Mouse (Mus musculus) inflammation-experienced regulatory T-cells, adult 6 months (primary cell): ENCODE results near the gene Paxbp1. TPM values are rescaled to one million over a fixed set of nuclear protein-coding genes. Genes with fewer than 3 reads are reported as not detected.

Experiments used
- ATAC-seq: one replicate; pipeline ENCODE4 v1.8.0; 2017
- polyA plus RNA-seq, 3 experiments: library from polyadenylated mRNA; unstranded; fragments of 100-300 nt; shearing (Covaris generic); gene quantifications; one replicate each; pipeline ENCODE4 v1.2.1; 2017

Gene Paxbp1
- polyA plus RNA-seq, 3 experiments from 2014 or later, result 70.7 to 130 (median 118) TPM

DNA sequence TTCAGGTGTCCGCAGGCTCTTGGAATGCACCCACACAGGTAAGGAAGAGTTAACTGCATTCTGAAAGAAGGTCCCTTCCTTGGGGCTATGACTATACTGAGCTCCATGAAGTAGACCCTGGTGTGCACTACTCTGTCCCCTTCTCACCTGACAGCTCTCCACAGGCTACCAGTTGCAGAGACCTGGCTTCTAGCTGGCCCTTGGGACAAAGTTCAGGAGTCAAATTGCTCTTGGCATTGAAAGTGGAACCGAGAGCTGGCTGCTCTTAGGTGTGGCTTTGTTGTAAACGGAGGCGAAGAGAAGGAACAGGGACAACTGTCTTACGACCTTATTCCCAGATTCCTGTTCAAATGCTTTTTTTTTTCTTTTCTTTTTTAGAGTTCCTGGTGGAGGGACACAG lies 10.8 kb upstream of the Paxbp1 start:
- ATAC-seq, result no peak

DNA sequence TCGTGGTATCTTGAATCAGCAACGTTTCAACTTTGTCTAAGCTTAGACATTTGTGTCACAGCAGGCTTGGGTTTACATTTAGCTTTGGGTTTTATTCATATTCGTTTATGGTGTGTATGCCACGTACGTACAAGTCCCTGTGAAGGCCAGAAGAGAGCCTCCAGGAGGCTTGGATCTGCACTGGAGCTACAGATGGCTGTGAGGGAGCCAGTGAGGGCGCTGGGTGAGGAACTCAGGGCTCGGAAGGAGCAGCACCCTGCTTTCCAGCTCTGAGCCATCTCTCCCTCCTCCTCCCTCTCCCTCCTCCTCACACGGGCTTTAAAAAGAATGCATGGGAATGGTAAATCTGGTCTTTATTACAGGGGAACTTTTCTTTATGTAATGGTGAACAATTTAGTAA lies 9.3 kb upstream of the Paxbp1 start:
- ATAC-seq, result no peak

DNA sequence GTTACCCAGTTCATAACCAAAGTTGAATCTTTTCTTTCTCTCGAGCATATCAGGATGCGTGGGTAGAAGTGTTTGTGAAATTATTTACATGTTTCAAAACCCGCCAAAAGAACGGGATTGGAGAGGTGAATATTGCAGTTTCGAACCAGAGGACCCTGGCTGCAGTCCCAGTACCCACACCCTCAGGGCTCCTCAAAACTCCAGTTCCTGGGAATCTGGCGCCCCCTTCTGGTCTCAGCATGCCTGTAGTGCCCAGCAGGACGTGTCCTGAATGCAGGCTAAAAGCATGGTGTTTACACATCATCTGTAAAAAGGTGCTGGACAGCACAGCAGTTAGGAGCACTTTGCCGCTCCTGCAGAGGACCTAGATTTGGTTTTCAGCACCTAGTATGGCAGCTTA lies 1.2 kb upstream of the Paxbp1 start:
- ATAC-seq, result no peak

DNA sequence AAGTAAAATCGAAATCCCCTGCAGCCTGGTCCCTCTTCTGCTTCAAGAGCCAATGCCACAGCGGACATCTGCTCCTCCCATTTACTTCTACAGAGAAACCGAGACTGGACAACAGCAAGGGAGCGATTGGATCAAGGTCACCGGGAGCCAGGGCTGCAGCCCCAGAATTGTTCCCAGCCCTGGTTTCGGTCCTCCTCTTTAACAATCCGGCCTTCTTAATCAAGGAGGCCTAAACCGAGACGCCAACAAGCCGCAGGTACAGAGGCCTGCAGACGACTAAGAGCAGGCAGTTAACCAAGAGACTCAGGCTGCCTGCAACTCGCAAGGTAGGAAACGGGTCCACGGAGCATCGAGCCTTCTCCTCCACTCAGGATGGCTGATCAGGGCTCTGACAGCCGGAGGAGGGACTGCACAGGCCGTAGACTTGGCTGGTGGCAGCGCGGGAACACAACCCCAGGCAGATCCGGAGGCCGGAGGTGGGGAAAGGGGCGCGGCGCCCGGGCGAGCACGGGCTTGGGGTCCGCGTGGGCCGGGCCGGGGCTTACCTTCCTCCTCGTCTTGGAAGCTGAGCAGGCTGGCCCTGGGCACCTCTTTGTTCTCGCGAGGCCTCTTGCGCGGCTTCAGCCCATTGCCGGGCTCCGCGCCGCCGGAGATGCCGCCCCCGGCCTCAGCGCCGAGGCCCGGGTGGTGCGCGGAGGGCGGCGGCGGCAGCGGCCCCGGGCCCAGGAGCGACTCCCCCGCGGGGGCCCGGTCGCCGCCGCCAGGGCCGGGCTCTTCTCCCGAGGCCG lies 688 bp downstream of the Paxbp1 start:
- ATAC-seq, result peak; percentile 39

DNA sequence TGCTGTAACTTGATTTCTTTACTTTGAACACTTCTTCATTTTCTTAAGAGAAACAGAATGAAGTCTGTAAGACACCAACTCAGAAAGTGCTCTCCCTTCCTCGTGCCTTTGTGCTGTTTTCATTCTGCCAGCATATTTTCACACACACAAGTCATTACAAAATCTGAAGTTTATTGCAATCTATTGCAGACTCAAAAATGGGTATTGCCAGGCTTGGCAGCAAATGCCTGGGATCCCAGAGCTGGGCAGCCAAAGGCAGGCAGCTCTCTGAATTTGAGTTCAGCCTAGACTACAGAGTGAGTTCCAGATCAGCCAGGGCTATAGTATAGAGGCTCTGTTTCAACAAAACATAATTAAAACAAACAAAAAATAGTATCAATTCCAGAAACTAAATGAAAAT lies 1.7 kb downstream of the Paxbp1 start:
- ATAC-seq, result no peak

DNA sequence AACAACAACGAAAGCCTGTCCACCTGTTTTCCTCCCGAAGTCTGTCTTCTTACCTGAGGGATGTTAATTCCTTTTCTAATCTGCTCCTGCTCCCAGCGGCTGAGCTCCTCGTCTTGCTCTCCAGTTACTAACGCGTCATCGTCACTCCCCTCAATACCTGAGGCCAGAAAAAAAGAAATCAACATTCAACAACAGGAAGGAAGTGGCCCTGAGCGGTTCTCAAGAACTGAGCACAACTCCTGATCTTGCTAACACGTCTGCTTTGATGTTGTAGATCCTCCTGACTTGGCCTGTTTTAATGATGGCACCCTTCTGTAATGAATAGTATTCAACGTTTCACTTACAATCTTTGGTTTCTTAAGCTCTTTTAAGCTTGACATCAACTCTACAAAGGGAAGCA lies 8.5 kb downstream of the Paxbp1 start:
- peak; percentile 56 for ATAC-seq

DNA sequence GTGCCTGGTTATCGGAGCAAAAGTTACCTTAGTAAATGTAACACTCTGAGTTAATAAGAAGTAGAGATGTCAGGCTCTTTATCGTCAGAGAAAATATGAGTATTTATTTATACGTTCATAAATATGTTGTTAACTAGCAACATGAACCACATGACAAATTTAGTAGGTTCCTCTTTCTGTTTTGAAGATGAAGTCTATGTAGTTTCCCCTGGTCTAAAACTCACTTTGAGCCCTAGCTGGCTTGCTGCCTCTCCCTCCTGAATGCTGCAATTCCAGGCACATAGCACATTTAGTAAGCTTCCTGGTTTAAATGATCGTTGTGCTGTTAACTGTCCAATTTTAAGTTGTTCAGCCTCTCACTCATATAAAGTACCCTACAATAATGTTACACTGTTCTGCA lies 13.6 kb downstream of the Paxbp1 start:
- no peak for ATAC-seq

DNA sequence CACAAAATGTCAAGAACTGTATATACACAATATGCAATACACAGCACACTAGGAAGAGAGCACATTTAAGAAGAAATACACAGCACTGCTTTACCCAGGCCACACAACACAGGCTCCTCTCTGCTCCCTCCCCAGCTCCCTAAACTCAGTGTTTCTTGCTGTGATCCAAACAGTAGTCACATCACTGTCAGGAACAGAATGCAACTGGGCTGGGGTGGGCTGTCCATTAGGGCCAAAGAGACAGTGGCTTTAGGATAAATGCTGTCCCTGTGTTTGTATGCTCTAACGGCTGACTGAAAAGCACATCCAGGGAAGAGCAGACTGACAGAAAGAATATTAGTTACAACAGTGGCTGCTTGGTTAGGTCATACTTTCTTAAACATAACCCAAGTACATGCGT lies 14.4 kb downstream of the Paxbp1 start:
- ATAC-seq, result no peak

DNA sequence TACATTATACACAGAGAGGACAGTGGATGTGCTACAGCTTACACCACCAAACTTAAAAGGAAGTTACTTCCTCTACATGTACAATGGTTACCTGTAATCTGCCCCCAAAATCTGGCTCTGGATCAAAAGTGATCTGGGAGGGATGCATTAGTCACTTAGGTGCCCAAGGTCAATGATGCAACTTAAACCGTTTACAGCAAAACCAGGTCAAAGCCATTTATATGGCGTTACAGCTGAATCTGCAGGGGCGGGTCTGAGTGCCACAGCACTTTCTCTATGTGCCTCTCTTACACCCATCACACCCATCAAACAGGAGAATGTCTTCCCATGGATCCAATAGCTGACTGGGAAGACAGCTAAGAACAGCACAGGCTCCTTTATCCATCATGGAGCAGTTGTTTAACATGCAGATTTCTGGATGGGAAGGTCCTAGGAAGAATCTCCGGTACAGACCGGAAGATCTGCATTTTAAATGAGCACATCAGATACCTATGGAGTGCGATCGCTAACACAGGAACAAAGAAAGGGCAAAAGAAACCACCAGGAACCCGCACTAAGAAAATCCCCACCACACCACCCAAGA lies 15.1 kb downstream of the Paxbp1 start:
- ATAC-seq, result no peak

DNA sequence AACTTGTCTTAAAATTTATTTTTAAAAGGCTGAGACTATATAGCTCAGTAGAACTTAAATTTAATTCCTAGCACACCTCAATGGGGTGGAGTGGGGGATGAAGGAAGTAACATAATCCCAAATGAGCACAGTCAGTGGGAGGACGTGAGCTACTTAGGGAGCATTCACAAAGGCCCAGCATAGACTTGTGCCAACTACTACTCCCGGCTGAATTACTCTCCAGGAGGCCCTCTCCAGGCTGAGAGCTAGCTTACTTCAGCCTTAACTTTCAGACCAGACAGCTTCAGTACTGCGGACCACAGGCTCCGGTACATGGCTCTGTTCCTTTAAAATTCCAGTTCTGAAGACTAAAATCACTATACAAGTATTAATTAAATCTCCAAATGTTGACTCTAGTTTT lies 18.1 kb downstream of the Paxbp1 start:
- ATAC-seq, result no peak

DNA sequence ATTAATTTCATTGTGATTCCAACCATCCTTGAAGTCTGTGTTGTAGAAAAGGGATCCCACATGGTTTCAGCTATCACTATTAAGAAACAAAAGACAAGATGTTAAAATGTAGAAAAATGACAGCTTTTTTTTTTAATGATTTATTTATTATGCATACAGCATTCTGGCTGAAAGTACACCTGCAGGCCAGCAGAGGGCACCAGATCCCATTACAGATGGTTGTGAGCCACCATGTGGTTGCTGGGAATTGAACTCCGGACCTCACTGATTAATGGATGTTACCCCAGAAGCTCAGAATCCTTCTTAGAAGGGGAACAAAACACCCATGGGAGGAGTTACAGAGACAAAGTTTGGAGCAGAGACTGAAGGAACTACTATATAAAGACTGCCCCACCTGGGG lies 21.0 kb downstream of the Paxbp1 start:
- peak; percentile 38 for ATAC-seq

DNA sequence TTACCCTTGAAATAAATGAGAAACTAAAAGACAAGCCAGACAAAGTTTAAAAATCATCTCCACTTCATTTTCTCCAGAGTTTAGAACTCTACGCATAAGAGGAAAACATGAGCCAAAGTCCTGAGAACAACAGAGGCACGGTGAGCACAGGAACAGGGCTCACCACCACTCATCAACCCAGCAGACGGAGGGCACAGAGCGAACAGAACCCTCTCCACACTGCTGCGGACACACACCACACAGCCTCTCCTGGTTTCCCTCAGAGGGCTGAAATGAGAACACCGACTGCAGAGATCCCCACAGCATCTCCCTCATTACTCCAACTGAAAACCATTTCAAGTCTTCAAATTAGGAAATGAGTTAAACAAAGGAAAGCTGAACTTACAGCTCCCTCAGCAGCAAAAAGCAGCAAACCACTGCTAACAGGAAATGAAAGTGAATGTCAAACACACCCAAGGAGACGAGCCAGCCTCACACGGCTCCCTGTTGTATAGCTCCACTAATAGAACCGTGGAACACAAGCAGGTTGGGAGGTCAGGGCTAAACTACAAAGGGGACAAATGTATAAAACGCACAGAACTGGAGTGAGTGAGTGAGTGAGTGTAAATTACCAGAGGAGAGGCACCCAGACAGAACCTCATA lies 23.4 kb downstream of the Paxbp1 start:
- no peak for ATAC-seq

DNA sequence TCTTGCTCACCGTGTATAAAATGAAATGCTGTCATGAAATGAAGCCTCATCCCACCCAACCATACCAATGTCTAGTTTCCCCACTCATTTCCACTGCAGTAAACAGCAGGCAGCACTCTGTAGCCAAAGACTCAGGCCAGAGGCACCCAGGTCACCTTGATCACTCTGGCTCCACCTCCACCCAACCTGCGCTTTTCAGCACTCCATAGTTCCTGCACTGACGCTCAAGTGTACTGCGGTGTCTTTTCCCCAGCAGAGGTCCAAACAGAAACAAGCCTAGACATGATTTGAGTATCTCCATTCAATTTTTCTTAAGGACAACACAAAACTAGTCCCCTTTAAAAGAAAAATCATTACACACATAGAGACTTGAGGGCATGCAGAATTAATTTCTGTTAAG lies 24.9 kb downstream of the Paxbp1 start:
- ATAC-seq, result no peak

DNA sequence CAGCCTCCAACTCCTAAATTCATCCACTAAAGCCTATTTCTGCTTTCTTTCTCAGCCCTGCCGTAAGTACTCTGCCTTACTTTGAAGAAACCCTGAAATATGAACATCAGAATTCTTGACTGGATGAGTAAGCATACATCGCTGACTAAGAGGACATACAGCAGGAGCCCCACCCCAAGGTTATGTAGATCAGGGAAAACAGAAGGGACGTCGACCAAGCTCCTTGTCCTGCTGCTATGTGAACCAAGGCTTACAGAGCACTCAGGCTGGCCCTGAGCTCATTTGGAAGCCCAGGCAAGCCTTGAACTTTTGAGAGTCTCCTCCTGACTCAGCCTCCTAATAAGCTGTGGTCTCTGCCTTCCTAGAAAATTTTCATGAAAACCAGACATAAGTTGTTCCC lies 28.6 kb downstream of the Paxbp1 start:
- ATAC-seq, result no peak

DNA sequence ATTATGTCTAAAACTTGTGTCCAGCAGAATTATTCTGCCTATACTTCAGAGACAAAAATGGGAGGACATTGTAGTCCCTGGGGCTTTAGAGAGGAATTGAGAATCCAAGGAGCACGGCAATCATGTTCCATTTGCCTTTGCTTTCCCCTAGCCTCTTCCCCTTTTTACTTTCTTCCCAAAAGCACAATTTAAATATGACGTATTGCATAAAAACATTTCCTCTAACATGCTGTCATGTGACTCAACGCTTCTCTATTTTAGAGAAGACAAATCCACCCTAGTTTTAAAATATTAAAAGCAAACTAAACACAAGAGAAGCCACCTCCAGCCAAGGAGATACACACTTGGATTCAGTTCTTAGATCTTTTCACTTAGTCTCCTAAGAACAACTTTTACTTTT lies 32.5 kb downstream of the Paxbp1 start:
- no peak for ATAC-seq

DNA sequence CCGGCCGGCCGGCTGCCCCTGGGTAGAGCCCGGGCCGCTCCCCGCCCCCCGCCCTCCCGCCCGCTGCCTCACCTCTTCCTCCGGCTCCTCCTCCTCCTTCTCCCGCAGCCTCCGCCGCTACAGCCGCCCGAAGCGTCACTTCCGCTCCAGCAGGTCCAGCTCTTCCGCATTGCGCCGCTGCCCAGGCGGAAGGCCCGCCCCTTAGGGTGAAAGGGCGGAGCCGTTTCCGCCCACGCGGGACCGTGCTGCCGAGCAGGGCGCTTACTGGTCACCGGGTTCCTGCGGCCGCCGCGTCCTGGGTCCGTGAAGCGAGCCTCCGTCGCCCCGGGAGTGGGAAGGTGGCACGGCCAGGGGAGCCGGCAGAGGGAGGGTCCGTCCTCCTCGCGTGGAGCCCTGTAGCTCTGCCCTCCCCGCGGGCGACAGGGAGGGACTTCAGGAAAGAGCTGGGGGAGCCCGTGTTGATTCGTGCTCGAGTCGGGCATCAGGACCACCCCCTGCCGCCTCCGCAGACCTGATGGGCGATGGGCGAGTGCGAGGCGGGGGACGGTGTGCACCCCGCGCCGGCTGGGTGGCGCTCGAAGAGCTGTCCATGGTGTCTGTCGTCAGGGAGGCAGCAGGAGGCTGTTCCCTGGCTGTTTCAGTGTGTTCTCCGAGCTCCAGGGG lies 33.2 kb downstream of the Paxbp1 start, which contains the start of gene Synj1:
Synj1 (minus strand) TSS at position 288 of the 663 bp plus-strand sequence.
- peak; percentile 82 for ATAC-seq

DNA sequence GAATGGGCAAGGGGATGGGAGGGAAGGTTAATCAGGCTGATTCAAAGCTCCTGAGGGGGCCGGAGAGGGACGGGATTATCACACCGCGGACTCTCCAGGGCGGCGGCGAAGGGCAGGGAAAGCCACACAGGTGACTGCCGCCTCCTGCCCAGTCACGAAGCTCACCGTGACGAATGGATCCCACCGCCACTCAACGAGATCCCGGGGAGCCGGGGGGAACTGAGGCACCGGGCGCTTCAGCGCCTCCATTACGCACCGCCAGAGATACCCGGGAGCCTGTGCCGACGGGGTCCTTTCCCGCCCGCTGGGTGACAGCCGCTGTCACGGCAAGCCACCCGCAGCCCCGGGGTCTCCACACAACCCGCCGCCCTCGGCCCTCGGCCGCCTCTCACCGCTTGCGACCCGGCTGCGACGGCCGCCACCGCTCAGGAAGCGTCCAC lies 33.7 kb downstream of the Paxbp1 start:
- ATAC-seq, result peak; percentile 8

DNA sequence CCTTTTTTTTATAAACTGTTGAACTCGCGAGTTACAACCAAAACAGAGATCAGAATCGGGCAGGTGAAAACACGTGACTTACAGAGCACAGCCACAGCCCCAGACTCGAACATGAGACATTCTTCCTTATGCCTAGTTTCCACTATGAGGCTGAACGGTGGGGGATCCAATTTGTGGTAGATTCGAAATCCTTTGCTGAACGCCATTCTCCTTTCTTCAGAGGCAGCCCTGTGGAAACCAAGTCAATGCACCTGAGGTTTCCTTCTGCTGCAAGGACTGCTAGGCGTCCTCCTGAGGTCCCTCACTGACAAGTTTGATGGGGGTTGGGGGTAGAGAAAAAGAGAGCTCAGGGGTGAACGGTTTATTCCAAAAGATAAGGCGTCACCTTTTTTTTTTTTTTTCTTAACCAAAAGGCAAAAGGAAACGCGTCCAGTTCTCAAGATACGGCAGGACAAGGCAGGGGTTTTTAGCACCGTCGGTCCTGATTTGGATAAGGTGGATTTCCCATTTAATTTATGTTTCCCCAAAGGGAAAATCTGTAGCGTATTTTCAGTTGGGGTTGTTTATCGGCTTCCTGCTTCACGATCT lies 34.3 kb downstream of the Paxbp1 start:
- no peak for ATAC-seq

DNA sequence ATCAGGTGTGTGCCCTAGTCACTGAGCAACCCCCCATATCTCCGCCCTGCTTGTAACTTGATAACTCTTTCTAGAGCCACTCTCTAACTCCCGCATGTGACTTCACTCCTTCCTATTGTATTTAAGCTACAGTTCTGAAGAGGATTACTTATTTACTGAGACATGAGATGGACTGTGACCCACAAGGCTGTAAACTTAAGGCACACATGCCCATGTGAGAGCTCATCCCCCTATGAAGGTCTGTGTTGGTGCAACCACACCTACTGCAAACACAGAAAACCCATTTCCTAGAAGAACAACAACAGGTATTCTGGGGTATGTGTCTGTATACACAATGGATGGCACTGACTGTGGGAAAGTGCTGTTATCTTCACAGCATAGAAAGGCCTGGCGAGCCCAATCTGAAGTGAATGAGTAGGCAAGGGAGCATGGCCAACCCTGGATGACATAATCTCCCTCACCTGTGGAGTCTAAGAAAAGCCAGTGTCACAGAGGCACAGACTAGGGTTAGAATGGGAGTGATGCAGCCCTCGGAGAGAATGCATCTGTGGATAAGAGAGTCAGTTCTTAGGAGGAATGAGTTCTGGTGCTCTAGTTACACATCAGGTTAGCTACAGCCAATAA lies 39.3 kb downstream of the Paxbp1 start:
- ATAC-seq, result no peak

DNA sequence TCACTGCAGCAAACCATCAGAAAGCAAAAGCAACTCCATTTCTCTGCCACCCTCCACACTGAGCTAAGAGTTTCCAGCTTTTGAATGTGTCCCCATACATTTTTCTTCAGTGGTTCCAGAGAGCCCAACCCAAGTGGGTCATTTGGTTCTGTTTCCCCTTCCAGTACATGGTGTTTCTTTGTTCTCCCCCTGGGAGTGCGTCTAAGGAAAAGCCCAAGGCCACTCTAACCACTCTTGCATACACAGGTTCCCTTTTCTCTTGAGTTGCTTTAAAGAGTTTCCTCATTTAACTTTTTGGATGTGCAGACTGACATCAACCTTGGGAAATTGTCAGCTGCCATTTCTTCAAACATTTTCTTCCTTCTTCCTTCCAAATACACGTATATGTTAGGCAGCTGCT lies 43.2 kb downstream of the Paxbp1 start:
- no peak for ATAC-seq

DNA sequence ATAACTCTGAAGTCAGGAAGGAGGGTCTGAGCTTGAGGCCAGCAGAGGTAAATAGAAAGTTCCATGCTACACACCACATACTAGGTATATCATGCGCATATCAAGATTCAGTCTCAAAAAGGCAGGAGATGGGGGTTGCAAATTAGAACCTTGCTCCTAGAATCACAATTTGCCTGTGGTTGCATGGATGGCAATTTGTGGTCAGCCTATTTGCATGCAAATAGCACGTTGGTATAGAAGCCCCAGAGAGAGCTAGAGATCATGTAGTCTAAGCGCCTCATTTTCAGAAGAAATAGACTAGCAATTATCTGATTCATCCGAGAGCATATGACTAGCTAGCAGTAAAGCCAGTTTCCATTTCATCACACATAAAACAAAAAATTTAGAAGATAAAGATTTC lies 44.5 kb downstream of the Paxbp1 start:
- peak; percentile 38 for ATAC-seq

DNA sequence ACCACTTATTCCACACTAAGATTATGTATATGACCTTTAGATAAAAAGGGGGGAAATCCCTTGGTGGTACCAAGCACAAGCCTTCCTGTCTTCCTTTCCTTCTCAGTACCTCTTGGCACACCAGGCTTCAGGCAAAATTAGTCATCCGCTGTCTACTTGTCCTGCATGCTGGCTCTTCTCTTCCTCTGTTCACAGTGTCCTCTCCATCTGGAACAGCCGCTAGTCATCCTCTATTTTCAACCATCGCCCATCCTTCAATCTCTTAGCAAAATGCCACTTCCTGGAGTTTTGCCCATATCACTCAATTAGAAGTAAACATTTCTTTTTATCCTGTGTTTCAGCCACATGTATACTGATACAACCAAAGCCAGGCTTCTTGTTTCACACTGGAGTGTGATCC lies 46.5 kb downstream of the Paxbp1 start:
- ATAC-seq, result peak; percentile 68
